Mouse (Mus musculus) cortical plate, adult 2 months (tissue): ENCODE data around the gene Ccdc144b.

Source experiments
- CTCF ChIP-seq: fragments of 200-500 bp; IDR thresholded peaks from 2 replicates; pipeline ENCODE4 v1.5.1; 2011; ENCODE audit warnings: mild to moderate bottlenecking, control low read depth, low read length; ENCODE audit not compliant: insufficient read depth; ENCODE audit errors: extremely low read depth
- POLR2A ChIP-seq: fragments of 200-500 bp; IDR thresholded peaks from 2 replicates; pipeline ENCODE4 v1.6.1; 2011; ENCODE audit warnings: mild to moderate bottlenecking, low read length, control low read depth; ENCODE audit not compliant: insufficient read depth; ENCODE audit errors: extremely low read depth

DNA sequence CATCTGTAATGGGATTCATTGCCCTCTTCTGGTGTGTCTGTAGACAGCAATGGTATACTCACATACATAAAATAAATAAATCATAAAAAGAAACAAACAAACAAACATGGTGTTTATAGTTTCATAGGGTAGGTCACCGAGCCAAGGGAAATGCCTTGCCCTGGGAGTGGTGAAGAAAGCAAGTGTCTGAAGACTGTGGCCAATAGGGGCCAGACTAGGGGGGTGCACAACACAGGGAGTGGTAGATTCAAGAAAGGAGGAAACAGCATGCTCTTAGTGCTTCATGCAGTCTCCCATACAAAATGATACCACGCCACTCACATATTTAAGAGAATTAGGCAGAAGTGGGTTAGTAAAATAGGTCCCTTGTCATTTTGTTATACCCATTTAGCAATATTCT, 11.8 kb upstream of the Ccdc144b start:
- no peak for TF ChIP-seq CTCF
- no peak for TF ChIP-seq POLR2A
